Mouse (Mus musculus) limb, embryonic 11.5 days (tissue): ENCODE measurements at regions not wholly inside any gene's neighbourhood (a gene's known extent, or its start where the extent isn't known, plus 50 kb on each side); places are given as distances from the start of the nearest gene placed in this dataset.

Experiments
- ATAC-seq: fragments of 200-750 bp; cut with Nextera tagmentation; 2 replicates; pipeline ENCODE4 v1.8.0; 2017; ENCODE audit warnings: low read depth; ENCODE audit not compliant: insufficient number of reproducible peaks, low FRiP score, low TSS enrichment
- DNase-seq: peaks from one replicate; pipeline ENCODE4 v3.0.0-alpha.2; 2015; ENCODE audit warnings: low spot score
- H3K27ac ChIP-seq: fragments of 300-500 bp; sonication (generic); replicated peaks from 2 replicates; pipeline ENCODE4 v1.5.1; 2014; ENCODE audit warnings: low read depth, mild to moderate bottlenecking, low read length
- H3K27me3 ChIP-seq: fragments of 300-500 bp; sonication (generic); 2 replicates; pipeline ENCODE4 v1.6.1; 2014; ENCODE audit warnings: mild to moderate bottlenecking, low read length, mixed read lengths; ENCODE audit not compliant: control insufficient read depth, insufficient read depth
- H3K36me3 ChIP-seq: fragments of 300-500 bp; sonication (generic); 2 replicates; pipeline ENCODE4 v1.6.1; 2014; ENCODE audit warnings: mild to moderate bottlenecking, low read length, moderate library complexity, mixed read lengths; ENCODE audit not compliant: control insufficient read depth, insufficient read depth
- H3K4me1 ChIP-seq: fragments of 300-500 bp; sonication (generic); 2 replicates; pipeline ENCODE4 v1.6.1; 2014; ENCODE audit warnings: low read length, mixed read lengths; ENCODE audit not compliant: control insufficient read depth, insufficient read depth
- H3K4me2 ChIP-seq: fragments of 300-500 bp; sonication (generic); 2 replicates; pipeline ENCODE4 v1.6.1; 2014; ENCODE audit warnings: low read depth, mild to moderate bottlenecking, moderate library complexity; ENCODE audit not compliant: severe bottlenecking
- H3K4me3 ChIP-seq: fragments of 300-500 bp; sonication (generic); 2 replicates; pipeline ENCODE4 v1.5.1; 2014; ENCODE audit warnings: low read depth, low read length
- H3K9ac ChIP-seq: fragments of 300-500 bp; sonication (generic); 2 replicates; pipeline ENCODE4 v1.6.1; 2014; ENCODE audit warnings: mild to moderate bottlenecking, low read length
- H3K9me3 ChIP-seq: fragments of 300-500 bp; sonication (generic); 2 replicates; pipeline ENCODE4 v1.6.1; 2016; ENCODE audit warnings: low read length; ENCODE audit not compliant: control insufficient read depth
- WGBS: fragments of 180-500 bp; shearing (Covaris S2); extraction: QIAGEN DNeasy Blood & Tissue Kit; methylation state at CpG from one replicate; pipeline ENCODE4 v1.1.7; 2014; 5-methylcytosine and 5-hydroxymethylcytosine counted together

DNA sequence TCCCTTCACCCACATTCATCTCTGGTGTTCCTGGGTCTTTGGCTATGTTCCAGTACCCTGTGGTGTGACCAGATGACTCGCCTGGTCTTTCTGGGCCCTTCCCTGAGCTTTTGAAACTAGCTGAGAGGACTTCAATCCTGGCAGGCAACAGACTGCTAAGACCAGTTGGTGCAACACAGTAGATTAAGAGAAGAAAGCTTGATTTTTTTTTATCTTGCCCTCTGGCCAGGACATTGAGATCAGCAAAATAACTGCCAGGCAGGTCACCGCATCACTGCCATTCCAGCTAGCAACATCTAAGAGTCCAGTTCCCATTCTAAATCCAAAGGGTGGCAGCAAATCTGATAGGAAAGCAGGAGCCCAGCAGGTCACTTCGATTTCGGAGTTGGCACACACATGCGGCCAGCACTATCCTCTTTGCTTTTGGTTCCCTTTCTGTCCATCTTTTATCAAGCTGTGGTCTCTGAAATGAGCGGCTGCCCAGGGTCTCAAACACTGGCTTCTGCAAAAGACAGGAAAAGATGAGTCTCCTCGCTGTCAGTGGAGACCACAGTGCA is 181.9 kb upstream of the Cpeb2 start:
- WGBS: 91% methylated on average over 7 of the region's 7 CpGs
- no peak for ATAC-seq
- H3K36me3 ChIP-seq: no peaks in the 10 kb centered on the region

DNA sequence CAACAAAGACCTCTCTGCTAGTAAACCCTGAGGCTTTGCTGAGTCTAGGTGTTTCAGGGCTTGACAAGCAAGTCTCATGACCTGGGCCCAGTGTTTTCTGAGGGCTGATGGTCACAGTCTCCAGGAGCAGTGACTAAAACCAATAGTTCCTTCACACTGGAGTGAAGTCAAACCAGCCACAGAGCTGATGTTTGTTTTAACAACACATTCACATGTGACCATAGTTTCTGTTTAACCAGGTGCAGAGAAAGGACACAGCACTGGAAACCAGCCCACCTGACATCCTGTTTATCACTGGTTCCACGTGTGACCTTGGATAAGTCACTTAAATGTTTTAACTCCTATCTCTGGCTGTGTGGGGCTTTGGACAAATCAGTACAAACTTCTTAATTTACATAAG is 180.3 kb upstream of the Cpeb2 start:
- 65% methylated on average over 1 of the region's 1 CpGs for WGBS
- ATAC-seq (no peak), DNase-seq (no peak)
- Histone ChIP-seq H3K4me3 (no peak overlapping the region), H3K27me3 (no peaks in the 10 kb centered on the region), H3K9me3 (no peaks in the 10 kb centered on the region), H3K27ac (no peak overlapping the region), H3K36me3 (no peaks in the 10 kb centered on the region), H3K9ac (no peak overlapping the region), H3K4me2 (no peak overlapping the region), H3K4me1 (no peaks in the 10 kb centered on the region)

More for the DNA sequence above, 181.9 kb upstream of the Cpeb2 start:
- DNase-seq: no peak
- H3K9me3 ChIP-seq: no peaks in the 10 kb centered on the region
- H3K27me3 ChIP-seq: no peaks in the 10 kb centered on the region
- no peak overlapping the region for H3K9ac ChIP-seq
- no peak overlapping the region for H3K4me2 ChIP-seq
- H3K4me1 ChIP-seq: no peaks in the 10 kb centered on the region
- H3K4me3 ChIP-seq: no peak overlapping the region
- no peak overlapping the region for H3K27ac ChIP-seq

DNA sequence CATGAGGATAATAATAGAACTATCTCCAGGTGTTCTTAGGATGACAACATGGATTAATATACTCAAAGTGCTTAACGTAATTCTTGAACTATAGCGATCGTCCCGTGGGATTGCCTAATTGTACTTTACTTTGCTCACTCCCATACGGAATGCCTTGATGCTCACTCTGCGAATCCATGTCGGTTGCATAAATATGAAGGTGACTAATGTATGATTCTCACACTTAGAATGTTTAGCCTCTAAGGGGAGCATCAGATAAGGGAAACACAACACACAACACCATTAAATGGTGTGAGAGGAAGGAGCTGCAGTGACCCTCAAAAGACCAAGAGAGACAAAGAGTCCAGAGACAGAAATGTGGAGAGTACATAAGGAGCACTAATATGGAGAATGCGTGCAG is 178.4 kb upstream of the Cpeb2 start:
- no peak for DNase-seq
- Histone ChIP-seq H3K27ac (no peak overlapping the region), H3K4me1 (no peaks in the 10 kb centered on the region), H3K4me2 (no peak overlapping the region), H3K4me3 (no peak overlapping the region), H3K9ac (no peak overlapping the region), H3K27me3 (no peaks in the 10 kb centered on the region), H3K36me3 (no peaks in the 10 kb centered on the region), H3K9me3 (no peaks in the 10 kb centered on the region)
- 92% methylated on average over 8 of the region's 8 CpGs for WGBS
- ATAC-seq: no peak

DNA sequence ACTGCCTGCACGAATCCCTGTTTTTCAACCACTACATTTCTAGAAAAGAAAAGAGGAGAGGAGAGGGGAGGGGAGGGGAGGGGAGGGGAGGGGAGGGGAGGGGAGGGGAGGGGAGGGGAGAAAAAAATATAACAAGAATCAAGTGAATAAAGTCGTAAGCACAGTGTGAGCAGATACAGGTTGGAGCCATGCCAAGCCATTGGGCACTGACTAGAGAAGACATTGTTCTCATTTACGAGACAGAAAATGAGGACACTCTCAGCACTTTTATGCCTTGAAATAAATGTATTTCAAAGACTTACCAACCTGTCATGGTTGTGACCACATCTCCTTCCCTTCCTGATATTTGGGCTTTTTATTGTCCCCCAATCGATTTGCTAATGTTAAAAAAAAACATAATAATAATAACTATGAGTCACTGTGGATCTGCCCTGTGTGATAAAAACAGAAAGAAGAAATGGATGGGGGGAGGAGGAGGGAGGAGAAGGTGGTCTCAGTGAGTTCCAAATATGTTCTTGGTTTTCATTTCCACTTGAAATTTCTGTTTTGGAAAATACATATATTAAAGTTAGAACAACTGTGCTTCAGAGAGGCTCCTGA is 177.8 kb upstream of the Cpeb2 start:
- 88% methylated on average over 4 of the region's 4 CpGs for WGBS
- DNase-seq: no peak
- H3K9ac ChIP-seq: no peak overlapping the region

DNA sequence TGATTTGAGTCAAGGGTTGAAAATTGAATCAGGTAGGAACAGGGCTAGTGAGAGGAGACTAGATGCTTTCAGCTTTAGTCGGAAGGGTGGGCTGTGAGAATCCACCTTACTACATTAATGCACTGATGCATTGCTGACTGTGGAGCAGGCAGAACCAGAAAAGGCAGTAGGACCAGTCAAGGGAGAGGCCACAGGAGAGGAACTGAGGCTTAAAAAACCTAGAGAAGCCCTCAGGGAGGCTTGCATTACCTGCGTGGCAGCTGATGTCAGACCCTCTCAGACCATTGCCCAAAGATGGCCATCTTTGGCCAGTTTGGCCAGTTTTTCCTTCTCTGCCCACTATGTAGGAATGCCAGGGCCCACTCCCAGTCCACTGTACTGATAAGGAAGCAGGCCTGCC is 176.5 kb upstream of the Cpeb2 start:
- H3K4me1 ChIP-seq: no peaks in the 10 kb centered on the region
- H3K4me2 ChIP-seq: no peak overlapping the region
- no peak overlapping the region for H3K9ac ChIP-seq
- ATAC-seq (no peak), DNase-seq (no peak)
- H3K27ac ChIP-seq: no peak overlapping the region
- no peaks in the 10 kb centered on the region for H3K27me3 ChIP-seq
- H3K4me3 ChIP-seq: no peak overlapping the region
- H3K9me3 ChIP-seq: no peaks in the 10 kb centered on the region
- 88% methylated on average over 2 of the region's 2 CpGs for WGBS
- H3K36me3 ChIP-seq: no peaks in the 10 kb centered on the region

More for the DNA sequence above, 177.8 kb upstream of the Cpeb2 start:
- no peaks in the 10 kb centered on the region for H3K4me1 ChIP-seq
- H3K27ac ChIP-seq: no peak overlapping the region
- no peak overlapping the region for H3K4me3 ChIP-seq
- no peak for ATAC-seq
- no peaks in the 10 kb centered on the region for H3K36me3 ChIP-seq
- no peak overlapping the region for H3K4me2 ChIP-seq
- no peaks in the 10 kb centered on the region for H3K27me3 ChIP-seq
- H3K9me3 ChIP-seq: no peaks in the 10 kb centered on the region

DNA sequence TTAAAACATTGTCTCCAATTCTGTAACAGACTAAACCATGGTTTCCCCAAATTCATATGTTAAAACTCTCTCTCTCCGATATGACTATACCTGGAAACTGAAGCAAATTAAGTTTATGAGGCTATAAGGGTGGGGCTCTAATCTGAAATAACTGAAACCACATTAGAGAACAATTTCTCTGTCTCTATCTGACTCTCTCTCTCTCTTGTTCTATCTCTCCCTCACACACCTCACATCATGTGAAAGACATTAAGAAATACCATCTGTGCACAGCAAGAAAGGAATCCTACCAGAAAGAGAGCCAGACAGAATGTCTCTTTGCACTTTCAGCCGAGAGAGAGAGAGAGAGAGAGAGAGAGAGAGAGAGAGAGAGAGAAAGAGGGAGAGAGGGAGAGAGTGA is 171.7 kb upstream of the Cpeb2 start:
- Histone ChIP-seq H3K4me1 (no peaks in the 10 kb centered on the region), H3K9me3 (no peaks in the 10 kb centered on the region), H3K27me3 (no peaks in the 10 kb centered on the region), H3K9ac (no peak overlapping the region), H3K36me3 (no peaks in the 10 kb centered on the region), H3K4me2 (no peak overlapping the region), H3K4me3 (no peak overlapping the region), H3K27ac (no peak overlapping the region)
- 79% methylated on average over 2 of the region's 2 CpGs for WGBS
- ATAC-seq (no peak), DNase-seq (no peak)

DNA sequence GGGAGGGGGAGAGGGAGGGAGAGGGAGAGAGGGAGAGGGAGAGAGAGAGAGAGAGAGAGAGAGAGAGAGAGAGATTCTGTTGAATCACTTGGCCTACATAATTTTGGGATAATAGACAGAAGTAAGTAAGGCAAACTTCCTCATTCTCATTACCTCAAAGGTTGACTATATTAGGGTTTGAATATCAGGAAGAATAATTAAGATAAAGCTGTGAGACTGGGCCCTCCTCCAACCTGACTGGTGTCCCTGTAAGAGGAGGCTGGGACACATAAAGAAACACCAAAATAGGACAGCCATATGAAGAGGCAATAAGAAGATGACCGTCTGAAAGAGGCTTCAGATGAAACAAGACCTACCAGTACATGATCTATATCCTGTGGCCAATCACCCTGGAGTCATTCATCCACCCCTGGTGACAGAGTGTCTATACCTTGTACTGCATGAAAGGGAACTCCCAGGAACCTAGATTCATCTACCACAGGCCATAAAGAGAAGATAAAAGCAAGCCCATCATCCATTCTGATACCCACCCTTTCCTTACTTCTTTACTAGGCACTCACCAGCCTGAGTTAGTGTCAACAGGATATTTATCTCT is 171.1 kb upstream of the Cpeb2 start:
- H3K4me3 ChIP-seq: no peak overlapping the region
- DNase-seq: no peak
- WGBS: 79% methylated on average over 1 of the region's 1 CpGs

DNA sequence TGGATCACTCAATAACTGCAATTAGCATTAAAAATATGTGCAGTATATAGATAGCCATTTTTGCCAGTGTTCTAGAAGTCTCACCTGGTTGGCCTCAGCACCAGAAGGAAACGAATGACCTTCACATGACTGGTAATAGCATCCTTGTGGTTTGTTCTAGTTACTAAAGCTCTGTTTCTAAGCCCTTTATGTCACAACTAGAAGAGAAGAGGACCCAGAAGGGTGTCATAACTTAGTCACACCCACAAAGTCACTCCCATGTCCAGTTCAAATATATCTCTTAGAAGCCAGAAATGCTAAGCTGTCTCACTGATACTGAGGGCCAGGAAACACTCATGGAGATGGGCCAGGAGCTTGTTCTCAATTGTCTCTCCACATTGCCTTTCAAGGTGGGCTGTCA is 170.5 kb upstream of the Cpeb2 start:
- no peaks in the 10 kb centered on the region for H3K27me3 ChIP-seq
- no peak overlapping the region for H3K27ac ChIP-seq
- 85% methylated on average over 1 of the region's 1 CpGs for WGBS
- ATAC-seq (no peak), DNase-seq (no peak)
- H3K4me1 ChIP-seq: no peaks in the 10 kb centered on the region
- no peak overlapping the region for H3K9ac ChIP-seq
- H3K4me3 ChIP-seq: no peak overlapping the region
- no peaks in the 10 kb centered on the region for H3K9me3 ChIP-seq
- H3K36me3 ChIP-seq: no peaks in the 10 kb centered on the region
- no peak overlapping the region for H3K4me2 ChIP-seq

More for the DNA sequence above, 171.1 kb upstream of the Cpeb2 start:
- H3K27ac ChIP-seq: no peak overlapping the region
- no peaks in the 10 kb centered on the region for H3K9me3 ChIP-seq
- no peaks in the 10 kb centered on the region for H3K36me3 ChIP-seq
- no peak for ATAC-seq
- no peak overlapping the region for H3K9ac ChIP-seq
- H3K27me3 ChIP-seq: no peaks in the 10 kb centered on the region
- no peaks in the 10 kb centered on the region for H3K4me1 ChIP-seq
- H3K4me2 ChIP-seq: no peak overlapping the region

DNA sequence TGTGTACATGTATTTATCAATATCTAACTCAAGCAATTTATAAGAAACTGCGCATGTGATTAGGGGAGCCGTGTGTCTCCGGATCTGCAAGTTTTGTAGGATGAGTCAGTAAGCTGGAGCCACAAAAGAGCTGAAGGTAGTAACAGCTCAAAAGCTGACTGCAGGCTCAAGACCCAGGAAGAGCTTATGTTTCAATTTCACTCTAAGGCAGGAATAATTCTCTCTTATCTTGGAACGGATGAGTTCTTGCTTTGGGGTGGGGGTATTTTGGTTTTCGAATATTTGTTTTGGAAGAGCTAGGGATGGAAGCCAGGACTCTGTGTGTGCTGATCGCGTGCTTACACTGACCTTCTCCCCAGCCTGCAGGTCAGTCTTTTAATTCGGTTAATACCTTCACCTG is 169.6 kb upstream of the Cpeb2 start:
- no peak for ATAC-seq
- Histone ChIP-seq H3K27me3 (no peaks in the 10 kb centered on the region), H3K36me3 (no peaks in the 10 kb centered on the region), H3K4me2 (no peak overlapping the region), H3K4me1 (no peaks in the 10 kb centered on the region), H3K9me3 (no peaks in the 10 kb centered on the region), H3K9ac (no peak overlapping the region), H3K4me3 (no peak overlapping the region), H3K27ac (no peak overlapping the region)
- 81% methylated on average over 8 of the region's 8 CpGs for WGBS
- no peak for DNase-seq
